Mouse (Mus musculus): ENCODE results near the gene Catsperz.
A peak's percentile ranks its signal among the peaks of the same experiment; 100 is the strongest.

Catsperz gene

GRCm38 (mm10) chr19:6947742-6948141, 22.6 kb upstream of the Catsperz start:
- DNase-seq (ENCODE audit: low read depth, low spot score), result no peak

- DNase-seq (ENCODE audit: low read depth, low spot score), result no peak
Observed at GRCm38 (mm10) chr19:6943709-6944108, 18.5 kb upstream of the Catsperz start.

DNA sequence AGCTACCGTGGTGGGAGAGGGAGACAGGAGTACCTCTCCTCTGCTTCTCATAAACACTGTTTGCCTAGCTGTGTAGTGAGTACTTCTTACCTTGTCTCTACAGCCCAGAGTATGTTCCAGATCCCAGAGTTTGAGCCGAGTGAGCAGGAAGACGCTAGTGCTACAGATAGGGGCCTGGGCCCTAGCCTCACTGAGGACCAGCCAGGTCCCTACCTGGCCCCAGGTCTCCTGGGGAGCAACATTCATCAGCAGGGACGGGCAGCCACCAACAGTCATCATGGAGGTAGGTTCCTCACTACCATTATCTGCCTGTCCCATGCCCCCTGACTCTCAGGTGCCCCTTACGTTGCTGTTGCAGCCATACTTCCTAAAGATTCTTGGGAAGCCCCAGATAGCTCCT, 17.6 kb upstream of the Catsperz start:
- no peak for DNase-seq (ENCODE audit: low read depth, low spot score)

- DNase-seq (ENCODE audit: low read depth, low spot score), result peak; percentile 80
Observed at GRCm38 (mm10) chr19:6942249-6942691, 17.1 kb upstream of the Catsperz start, which contains the start of gene Gpr137. Gpr137 (minus strand) TSS chr19:6942480.

- peak; percentile 88 for DNase-seq (ENCODE audit: low read depth, low spot score)
Observed at GRCm38 (mm10) chr19:6941372-6942248, 16.4 kb upstream of the Catsperz start, which contains the start of gene Bad. Bad (plus strand) TSS chr19:6941861.

DNA sequence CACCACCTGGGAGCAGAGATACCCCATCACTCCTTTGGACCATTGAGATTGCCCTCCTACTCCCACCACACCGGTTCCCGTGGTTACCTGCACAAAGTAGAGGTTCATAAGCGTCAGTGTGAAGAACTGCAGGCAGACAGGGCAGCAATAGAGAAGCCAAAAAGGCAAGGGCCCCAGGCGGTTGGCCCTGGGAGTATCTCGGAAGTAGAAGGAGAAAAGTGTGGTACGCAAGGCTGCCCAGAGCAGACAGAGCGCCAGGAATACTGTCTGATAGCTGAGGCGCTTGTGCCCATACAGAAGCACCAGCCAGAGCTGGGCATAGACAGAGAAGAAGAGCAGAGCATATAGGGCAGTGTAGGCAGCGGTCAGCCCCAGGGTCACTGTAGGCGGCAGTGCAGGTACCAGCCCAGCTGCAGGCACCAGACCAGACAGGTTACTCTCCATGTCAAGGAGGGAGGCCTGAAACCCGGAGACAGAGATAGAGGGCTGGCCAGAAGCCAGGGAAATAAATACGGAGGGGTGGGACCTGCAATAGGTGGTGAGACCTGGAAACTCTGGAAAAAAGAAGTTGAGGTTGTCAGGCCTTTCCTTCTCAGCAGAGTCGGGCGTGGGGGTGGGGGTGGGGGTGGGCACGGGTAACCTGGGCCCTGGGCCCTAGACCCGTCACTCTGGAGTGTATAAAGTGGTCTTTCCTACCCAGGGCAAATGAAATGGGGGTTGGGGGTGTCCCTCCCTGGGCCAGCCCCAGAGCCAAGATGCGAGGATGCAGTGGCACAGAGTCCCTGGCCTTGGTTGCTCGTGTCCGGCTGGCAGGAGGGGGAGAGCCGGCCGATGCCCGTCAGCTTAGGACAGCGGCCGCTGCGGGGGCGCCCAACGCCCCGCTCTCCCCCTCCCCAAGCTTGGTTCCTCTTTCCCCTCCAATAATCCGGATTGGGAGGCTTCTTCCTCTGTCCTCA, 15.5 kb upstream of the Catsperz start:
- DNase-seq (ENCODE audit: low read depth, low spot score), result no peak

- DNase-seq (ENCODE audit: low read depth, low spot score), result no peak
Observed at GRCm38 (mm10) chr19:6939106-6940002, 14.2 kb upstream of the Catsperz start.

GRCm38 (mm10) chr19:6937541-6938465, 12.6 kb upstream of the Catsperz start:
- no peak for DNase-seq (ENCODE audit: low read depth, low spot score)

GRCm38 (mm10) chr19:6936299-6936698, 11.1 kb upstream of the Catsperz start:
- DNase-seq (ENCODE audit: low read depth, low spot score), result no peak

DNA sequence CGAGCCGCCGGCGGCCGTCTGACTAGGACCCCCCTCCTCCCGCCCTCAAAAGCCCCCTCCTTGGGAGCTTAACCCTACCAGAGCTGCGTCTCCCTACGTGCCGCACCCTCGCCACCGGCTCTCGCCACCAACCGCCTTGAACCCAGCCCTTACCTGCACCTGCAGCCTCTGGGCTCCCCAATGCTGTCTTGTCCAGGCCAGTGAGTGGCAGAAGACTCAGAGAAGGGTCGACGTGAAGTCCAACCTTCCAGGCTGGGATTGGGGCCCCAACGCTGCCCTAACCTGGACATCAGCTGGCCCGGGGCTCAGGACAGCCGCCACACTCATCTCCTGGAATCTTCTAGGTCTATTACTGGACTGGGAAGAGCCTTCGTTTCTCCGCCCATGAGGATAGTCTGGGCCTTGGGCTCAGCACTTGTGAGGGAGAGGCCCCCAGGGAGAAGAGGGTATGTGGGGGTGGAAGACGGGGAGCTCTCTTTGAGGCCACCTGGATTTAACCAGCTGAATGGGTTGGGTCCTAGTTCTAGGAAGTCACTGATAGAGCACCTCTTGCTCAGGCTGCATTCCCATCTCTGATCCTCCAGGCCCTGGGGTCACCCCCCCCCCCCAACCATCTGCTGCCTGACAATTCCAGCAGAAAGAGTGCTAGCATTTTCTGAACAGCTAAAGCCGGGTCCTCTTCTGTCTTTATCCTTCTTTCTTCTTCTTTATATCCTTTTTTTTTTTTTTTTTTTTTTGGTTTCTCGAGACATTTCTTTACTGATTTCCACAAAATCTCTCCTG, 9.2 kb upstream of the Catsperz start, which contains the start of gene Kcnk4:
Gene Kcnk4 (minus strand): TSS at position 321 of the 783 bp plus-strand sequence.
- DNase-seq (ENCODE audit: low read depth, low spot score), result no peak

DNA sequence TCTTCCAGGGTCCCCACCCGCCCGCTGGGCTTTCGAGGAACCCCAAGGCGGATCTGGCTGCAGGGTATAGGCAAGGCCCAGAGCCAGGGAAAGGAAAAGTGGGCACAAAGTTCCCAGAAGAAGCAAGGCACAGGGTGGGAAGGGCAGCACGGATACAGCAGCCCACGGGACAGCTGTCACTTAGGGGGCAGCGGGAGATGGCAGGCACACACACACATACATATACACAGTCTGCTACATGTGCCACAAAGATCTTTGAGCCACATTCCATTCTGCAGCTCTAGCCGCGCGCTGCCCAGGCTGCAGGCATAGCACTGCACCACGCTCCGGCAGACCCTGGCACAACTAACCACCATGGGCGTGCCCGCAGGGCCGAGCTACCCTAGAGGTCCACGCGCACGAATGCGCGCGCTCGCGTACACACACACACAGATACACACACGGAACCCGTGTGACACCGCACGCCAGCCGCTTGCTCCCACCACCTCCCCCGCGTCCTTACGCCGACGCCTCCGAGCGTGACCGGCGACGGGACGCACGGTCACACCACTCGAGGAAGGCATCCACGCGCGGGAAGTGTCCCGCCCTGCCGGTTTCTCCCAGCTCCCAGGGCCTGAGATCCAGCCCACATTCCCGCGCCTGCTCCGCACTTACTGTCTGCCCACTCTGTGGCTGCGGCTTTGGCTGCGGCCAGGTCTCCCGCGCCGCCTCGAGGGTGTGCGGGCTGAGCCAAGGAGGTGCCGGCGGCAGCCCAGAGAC, 8.4 kb upstream of the Catsperz start:
- DNase-seq (ENCODE audit: low read depth, low spot score), result no peak

DNA sequence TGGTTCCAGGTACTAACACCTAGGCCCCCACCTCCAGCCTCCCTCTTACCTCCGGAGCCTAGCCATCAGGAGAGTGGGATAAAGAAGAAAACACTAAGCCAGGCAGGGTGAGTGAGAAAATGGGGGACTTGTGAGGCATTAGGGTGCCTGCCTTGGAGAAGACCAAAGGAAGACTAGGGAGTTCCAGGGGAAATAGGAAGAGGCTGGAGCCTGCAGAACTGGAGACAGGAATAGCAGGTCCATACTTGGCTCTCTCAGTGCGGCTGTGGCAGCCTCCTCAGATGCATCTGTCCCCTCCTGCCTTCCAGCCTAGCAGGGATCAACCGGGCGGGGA, 7.9 kb upstream of the Catsperz start:
- DNase-seq (ENCODE audit: low read depth, low spot score), result no peak

- no peak for DNase-seq (ENCODE audit: low read depth, low spot score)
Observed at GRCm38 (mm10) chr19:6932018-6932417, 6.8 kb upstream of the Catsperz start.

DNA sequence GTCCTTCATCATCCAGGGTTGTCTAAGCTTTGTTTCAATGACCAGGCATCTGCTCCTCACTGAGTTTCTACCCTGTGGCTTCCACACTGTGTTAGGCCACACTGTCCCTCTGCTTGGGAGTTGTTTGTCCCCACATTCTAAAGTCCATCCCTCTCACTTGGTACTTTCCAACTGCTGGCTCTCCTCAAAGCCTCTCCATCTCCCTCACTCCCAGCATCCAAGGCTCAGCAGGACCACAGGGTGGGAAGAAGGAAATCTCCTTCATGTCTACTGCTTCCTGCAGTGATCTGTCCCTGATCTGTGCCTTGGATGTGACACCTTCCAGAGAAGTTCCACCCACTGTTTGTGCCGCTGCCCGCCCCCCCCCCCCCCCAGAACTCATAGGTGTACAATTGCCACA, 5.8 kb upstream of the Catsperz start:
- DNase-seq (ENCODE audit: low read depth, low spot score), result no peak

- no peak for DNase-seq (ENCODE audit: low read depth, low spot score)
Observed at GRCm38 (mm10) chr19:6928080-6928479, 2.9 kb upstream of the Catsperz start.

DNA sequence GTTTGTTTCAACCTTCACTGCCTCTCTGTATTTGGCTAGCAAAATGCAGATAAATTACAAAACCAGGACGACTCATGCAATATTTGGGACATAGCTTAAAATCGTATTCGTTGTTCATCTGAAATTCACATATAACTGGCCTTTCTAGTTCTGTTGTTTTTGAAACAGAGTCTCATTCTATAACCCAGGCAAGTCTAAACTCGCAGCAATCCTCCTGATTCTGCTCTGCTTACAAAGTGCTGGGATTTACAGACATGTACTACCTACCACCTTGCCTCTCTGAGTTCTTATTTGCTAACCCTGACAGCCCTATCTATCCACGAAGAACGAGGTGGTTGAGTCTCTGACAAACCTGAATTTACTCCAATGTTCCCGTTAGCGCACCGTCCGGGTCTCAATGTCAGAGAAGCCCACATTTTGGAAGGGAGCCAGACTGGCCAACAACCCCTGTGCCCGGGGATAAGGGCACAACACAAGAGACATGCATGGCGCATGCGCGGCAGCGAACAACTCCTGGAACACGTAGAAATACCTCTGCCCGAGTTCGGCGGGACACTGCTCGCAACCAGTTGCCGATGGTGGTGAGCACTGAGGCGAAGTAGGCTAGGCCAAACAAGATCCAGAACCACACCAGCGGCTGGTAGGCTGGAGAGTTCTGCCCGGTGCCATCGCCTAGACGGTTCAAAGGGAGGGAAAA, 1.5 kb upstream of the Catsperz start:
- DNase-seq (ENCODE audit: low read depth, low spot score), result no peak

- no peak for DNase-seq (ENCODE audit: low read depth, low spot score)
Observed at GRCm38 (mm10) chr19:6925611-6926329, 590 bp upstream of the Catsperz start.

All from embryo, embryonic 11.5 days (tissue).